30 mouse cellular contexts compared by ENCODE assay signal in the genomic region with DNA sequence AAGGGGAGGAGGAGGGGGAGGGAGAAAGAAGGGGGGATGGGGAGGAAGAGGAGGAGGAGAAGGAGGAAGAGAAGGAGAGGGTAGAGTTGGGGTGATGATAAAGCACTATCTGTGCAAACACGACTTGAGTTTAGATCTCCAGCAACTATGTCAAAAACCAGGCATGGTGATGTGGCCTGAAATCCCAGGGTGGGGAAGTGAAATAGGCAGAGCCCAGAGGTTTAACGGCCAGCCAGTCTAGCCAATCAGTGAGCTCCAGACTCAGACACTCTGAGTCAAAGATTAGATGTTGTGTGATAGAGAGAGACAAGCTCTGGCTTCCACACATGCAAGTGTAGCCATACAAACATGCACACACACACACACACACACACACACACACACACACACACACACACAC.
"Had no signal": no experiment of that assay in that cellular context is flagged by ENCODE, and none has a peak within 500 bp of the region (broad histone marks: within the 10 kb centered on the region; RNA-seq: fewer than 3 reads in every experiment).

No protein-coding gene starts in this region.

- H3K27me3 ChIP-seq: hindbrain, embryonic 15.5 days had no signal

- H3K4me1 ChIP-seq: heart, embryonic 12.5 days; heart, embryonic 13.5 days; heart, embryonic 15.5 days; intestine, embryonic 15.5 days had no signal

- H3K9ac ChIP-seq: heart, embryonic 12.5 days; heart, embryonic 13.5 days; heart, embryonic 15.5 days; hindbrain, embryonic 12.5 days; hindbrain, embryonic 13.5 days; hindbrain, embryonic 14.5 days; hindbrain, embryonic 15.5 days; intestine, embryonic 15.5 days; kidney, embryonic 15.5 days had no signal

- H3K27ac ChIP-seq: heart, embryonic 13.5 days; heart, embryonic 15.5 days; hindbrain, embryonic 10.5 days; hindbrain, embryonic 12.5 days; hindbrain, embryonic 13.5 days; hindbrain, embryonic 14.5 days; hindbrain, embryonic 15.5 days; hindbrain, postnatal 0 days; intestine, embryonic 15.5 days; kidney, embryonic 15.5 days; kidney, postnatal 0 days; layer of hippocampus, adult 2 months; left cerebral cortex, adult 2 months had no signal

- H3K4me3 ChIP-seq: heart, embryonic 12.5 days; heart, embryonic 13.5 days; heart, embryonic 15.5 days; hindbrain, embryonic 10.5 days; hindbrain, embryonic 12.5 days; hindbrain, embryonic 13.5 days; hindbrain, embryonic 15.5 days; intestine, embryonic 15.5 days; kidney, embryonic 15.5 days; layer of hippocampus, adult 2 months; left cerebral cortex, adult 2 months had no signal

- H3K36me3 ChIP-seq: heart, embryonic 12.5 days; heart, embryonic 13.5 days; heart, embryonic 15.5 days; hindbrain, embryonic 10.5 days; hindbrain, embryonic 12.5 days; hindbrain, embryonic 13.5 days; hindbrain, embryonic 15.5 days; intestine, embryonic 15.5 days; kidney, embryonic 15.5 days had no signal

- H3K9me3 ChIP-seq: heart, embryonic 12.5 days; heart, embryonic 13.5 days; heart, embryonic 15.5 days; hindbrain, embryonic 10.5 days; hindbrain, embryonic 12.5 days; hindbrain, embryonic 13.5 days; hindbrain, embryonic 15.5 days; intestine, embryonic 15.5 days; kidney, embryonic 15.5 days had no signal

- DNase-seq: heart, postnatal 10 days; heart, postnatal 14 days; heart, postnatal 36 days; heart, postnatal 4 days; kidney, adult 11 months; kidney, adult 18-20 months; kidney, adult 2 months; kidney, adult 8-10 months; kidney, adult 9 months; kidney, postnatal 10 days; kidney, postnatal 14 days; kidney, postnatal 25 days; kidney, postnatal 36 days; kidney, postnatal 4 days; layer of hippocampus, adult 9-11 months; layer of hippocampus, postnatal 36 days had no signal
